Mouse (Mus musculus) cerebellum, adult (tissue): ENCODE measurements around the gene Pigw.

Experiments
- ATAC-seq: cut with Nextera tagmentation; 2 replicates; pipeline ENCODE4 v1.9.2; 2017; ENCODE audit warnings: mild to moderate bottlenecking, moderate library complexity, mixed read lengths; ENCODE audit not compliant: insufficient number of reproducible peaks, low FRiP score, low TSS enrichment

Pigw gene

DNA sequence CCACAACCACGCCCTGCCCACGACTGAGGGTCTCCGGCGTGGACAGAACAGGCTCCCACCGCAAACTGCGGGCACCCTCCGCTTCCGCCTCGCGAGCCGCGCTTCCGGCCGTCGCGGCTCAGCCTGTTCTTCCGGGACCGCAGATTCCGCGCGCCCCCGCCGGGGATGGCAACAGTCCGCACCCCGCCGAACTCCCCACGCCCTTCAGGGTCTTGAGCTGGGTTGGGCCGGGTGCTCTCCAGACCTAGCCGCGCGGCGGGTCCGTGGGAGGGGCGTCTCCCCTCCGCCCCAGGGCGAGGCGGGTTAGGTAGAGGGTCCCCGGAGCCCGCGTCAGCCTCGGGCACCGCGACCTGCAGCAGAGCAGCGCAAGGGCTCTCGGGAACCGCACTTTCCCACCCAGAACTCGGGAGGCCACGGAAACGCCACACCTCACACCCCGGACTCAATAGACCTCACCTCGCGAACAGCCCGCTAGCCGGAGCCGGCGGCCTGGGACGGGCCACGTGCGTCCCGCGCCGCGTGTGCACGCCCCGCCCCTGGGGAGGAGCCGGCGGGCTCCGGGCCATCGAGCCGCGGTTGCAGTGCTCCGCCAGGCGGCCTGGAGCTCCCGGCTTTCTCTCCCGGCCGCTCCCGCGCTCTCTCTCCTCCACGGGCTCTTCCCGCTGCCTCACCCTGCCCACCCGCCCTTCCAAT is at the start of gene Pigw, which contains the start of gene Myo19:
Pigw (minus strand) TSS at position 514 of the 693 bp plus-strand sequence.
Myo19 (plus strand) TSS at position 377 of the 693 bp plus-strand sequence.
- ATAC-seq: peak; percentile 73

GRCm38 (mm10) chr11:84920981-84921380 is 40.9 kb upstream of the Pigw start:
- ATAC-seq: no peak

- ATAC-seq: no peak
Measured at GRCm38 (mm10) chr11:84919951-84920350, 39.9 kb upstream of the Pigw start.

DNA sequence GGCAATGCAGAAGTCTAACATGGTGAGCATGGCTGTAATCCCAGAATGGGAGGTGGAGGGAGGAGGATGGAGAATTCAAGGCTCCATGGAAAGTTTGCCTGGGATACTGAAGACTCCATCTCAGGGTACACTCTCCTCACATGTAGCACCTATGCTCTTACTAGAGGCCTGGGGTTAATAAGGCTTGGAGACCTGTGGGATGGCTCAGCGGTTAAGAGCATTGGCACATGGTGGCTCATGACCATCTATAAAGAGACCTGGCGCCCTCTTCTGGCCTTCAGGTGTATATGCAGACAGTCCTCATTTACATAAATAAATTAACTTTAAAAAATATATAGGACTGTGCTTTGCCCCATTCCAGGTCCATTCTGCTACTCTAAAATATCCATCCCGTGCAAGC is 39.2 kb upstream of the Pigw start:
- no peak for ATAC-seq

DNA sequence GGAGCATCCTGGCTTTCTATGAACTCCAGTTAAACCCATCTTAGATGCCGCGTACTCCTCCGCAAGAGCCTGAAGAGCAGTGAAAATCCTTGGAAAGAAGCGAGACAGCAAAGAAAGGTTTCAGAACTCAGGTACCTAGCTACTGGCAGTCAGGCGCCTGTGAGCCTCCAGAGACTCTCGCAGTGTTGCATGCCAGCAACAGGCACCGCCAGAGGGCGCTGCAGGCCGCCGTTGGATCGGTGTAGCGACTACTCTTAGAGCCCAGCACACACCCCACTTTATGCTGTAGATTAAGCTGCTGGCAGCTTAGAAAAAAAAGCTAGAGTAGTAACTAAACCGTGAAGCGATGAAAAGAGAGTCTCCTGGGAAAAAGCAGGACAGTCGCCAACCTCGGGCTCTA is 38.3 kb upstream of the Pigw start:
- no peak; the same call in 1 of the 2 replicates for ATAC-seq

- no peak for ATAC-seq
Measured at GRCm38 (mm10) chr11:84916703-84917300, 36.7 kb upstream of the Pigw start.

- ATAC-seq: peak; percentile 88
Measured at GRCm38 (mm10) chr11:84916053-84916702, 36.1 kb upstream of the Pigw start, which contains the start of gene Znhit3. TSS of gene Znhit3 (minus strand) at chr11:84916366.

DNA sequence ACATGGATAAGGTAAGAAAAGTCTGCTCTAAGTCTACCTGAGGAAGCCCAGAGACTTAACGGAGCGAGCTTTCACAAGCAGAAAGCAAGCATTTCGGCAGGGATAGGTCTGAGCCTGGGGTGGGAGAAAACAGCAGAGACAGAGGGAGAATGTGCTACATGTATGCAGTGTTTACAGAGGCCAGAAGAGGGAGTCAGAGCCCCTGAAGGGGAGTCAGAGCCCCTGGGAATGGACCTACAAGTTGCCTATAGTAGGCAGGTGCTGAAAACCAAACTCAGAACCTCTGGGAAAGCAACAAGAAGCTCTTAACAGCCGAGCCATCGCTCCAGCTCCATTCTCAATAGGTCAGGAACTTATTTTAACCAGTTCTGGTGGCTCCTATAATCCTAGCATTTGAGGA is 34.6 kb upstream of the Pigw start:
- no peak for ATAC-seq

DNA sequence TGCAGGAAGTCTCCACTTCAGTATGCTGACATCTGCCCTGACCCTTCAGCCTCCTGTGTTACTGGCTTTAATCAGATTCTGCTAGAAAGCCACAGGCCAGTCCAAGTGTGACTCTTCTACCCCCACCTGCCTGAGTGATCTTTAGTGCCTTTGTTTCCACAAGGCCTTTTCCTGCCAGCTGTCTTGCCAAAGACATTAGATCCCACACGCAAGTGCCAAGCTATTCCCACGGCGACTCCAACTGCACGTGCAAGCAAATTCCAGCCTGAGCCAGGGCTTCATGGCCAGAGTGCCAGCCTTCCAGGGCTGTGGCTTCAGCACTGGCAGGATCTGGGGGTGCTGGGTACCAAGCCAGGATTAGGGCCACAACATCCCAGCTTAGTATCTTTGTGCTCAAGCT is 30.3 kb upstream of the Pigw start:
- no peak for ATAC-seq

GRCm38 (mm10) chr11:84908480-84908879 is 28.4 kb upstream of the Pigw start:
- no peak for ATAC-seq

DNA sequence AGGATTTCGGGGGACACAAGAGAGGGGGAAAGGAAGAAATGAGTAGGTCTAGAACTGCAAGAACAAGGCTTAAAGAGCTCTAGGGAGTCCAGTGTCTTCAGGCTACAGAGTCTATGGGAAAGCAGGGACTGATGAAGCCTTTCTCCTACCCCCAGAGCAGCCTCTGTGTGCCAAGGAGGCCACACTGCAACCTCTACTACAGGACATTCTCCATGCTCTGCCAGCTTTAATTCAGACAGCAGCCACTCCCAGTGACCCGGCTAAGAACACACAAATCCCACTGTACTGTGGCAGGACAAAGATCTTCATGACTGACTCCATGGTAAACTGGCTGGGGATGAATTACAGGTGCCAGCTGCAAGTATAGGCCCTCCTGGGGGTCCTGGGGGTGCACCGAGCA is 27.0 kb upstream of the Pigw start:
- ATAC-seq: no peak

DNA sequence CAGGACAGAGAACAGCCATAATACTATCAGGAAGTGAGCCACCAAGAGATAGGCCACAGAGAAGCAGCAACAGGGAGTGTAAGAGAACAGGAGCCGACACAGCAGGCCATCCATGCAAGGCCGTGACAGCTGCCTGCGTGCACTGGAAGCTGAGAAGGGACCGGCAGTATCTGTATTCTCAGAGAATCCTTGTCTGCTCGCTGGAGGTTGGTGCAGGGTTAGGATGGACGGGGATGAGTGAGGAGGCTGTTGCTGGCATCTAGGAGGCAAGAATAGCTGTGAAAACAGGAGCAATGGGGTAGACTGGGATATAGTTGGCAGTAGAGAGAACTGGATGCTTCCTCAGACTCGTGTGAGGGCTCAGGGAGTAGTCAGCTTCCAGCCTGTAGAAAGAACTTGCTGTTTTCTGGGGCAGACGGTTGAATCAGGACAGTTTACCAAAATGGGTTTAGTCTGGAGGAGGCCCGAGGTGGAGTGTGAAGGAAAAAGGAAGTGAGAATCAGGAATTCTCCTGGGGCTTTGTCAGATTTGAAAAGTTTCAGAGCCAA is 24.6 kb upstream of the Pigw start:
- ATAC-seq: no peak

DNA sequence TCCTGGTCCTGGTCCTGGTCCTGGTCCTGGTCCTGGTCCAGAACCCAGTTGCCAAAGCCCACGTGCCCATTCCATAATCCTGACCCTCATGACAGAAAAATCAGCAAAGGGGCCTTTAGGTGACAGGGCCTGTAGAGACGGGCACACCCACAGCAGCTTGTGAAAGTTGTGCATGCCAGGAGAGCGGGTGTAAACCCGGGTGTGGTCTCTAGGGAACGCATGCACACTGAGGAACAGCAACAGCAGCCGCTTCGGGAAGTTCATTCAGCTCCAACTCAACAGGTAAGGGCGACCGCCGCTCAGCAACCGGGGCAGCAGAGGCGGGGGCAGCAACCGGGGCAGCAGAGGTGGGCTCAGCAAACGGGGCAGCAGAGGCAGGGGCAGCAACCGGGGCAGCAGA is 13.0 kb upstream of the Pigw start:
- ATAC-seq: no peak

GRCm38 (mm10) chr11:84891705-84892104 is 11.6 kb upstream of the Pigw start:
- no peak for ATAC-seq

GRCm38 (mm10) chr11:84889492-84889891 is 9.4 kb upstream of the Pigw start:
- ATAC-seq: no peak

- no peak for ATAC-seq
Measured at GRCm38 (mm10) chr11:84888025-84888424, 7.9 kb upstream of the Pigw start.

- ATAC-seq: no peak
Measured at GRCm38 (mm10) chr11:84886767-84887511, 6.9 kb upstream of the Pigw start.

DNA sequence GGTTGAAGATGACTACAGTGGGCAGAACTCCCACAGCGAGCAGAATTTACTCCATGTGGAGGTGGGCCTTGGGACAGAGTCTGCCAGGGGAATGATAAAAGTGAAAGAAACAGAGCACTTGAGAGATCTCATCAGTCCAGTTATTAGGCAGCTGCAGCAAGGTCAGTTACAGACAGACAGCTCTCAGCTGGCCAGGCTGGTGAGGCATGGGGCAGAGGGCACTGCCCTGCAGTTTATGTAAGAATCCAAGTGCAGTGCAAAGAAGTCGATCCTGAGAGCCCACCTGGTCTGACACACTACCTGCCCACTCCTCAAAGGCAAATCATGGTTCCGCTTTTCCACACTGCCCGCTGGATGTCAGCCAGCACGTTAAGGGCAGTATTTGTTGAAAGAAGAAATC is 6.2 kb upstream of the Pigw start:
- ATAC-seq: no peak

GRCm38 (mm10) chr11:84885238-84885637 is 5.2 kb upstream of the Pigw start:
- no peak for ATAC-seq

DNA sequence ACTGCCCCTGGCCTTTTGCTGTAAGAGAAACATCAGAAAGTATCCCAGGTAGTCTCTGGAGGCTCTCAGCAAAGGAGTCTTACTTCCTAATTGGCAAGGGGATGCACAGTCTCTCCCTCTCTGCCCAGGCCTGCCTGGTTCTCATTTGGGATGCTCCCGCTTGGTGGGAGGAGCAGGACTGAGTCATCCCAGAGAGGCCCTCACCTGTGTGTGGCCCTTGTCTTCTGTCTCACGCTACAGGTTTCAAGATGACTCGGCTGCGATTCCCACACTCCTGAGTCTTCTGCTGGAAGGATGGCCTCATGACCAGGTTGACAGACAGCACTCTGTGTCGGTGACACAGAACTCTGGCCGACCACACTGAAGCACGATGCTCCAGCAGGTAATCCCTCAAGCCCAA is 2.3 kb upstream of the Pigw start:
- no peak for ATAC-seq

GRCm38 (mm10) chr11:84880971-84881370 is 886 bp upstream of the Pigw start:
- ATAC-seq: no peak
